Mouse (Mus musculus): ENCODE data around the gene Atg101. TPM values are rescaled to one million over a fixed set of nuclear protein-coding genes. Genes with fewer than 3 reads are reported as not detected.

Gene Atg101
- polyA plus RNA-seq, 1 experiment from 2014 or later: 80.1 TPM

DNA sequence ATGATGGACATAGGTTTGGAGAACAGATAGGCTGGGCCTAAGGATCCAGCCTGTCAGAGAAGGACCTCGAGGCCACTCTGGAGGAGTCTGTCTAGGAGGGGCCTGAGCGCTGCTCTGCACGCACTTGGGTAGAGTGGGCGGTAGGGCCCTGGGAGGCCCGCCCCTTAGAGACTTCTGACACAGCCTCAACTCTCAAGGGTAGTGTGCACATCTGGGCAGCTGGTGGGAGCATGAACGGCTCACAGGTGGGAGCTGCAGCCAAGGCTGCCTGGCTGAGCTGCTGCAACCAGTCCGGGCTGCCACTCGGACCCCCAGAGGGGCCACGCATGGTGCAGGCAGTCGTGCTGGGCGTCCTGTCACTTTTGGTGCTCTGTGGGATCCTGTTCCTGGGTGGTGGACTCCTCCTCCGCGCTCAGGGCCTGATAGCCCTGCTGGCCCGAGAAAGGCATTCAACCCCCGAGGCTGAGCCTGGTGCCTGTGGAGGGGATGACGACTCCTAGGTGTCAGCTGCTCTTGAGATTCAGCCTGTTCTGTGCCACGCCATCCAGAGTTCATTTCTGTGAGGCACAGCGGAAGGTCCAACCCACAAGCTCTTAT, 9.1 kb downstream of the Atg101 start, which contains the start of gene 6030408B16Rik:
6030408B16Rik (plus strand) TSS at position 188 of the 597 bp plus-strand sequence.
- peak; percentile 68 for ATAC-seq (replicated peaks; ENCODE audit: low FRiP score)
- peak within 1 kb of the TSS; percentile 91 for H3K27ac ChIP-seq

DNA sequence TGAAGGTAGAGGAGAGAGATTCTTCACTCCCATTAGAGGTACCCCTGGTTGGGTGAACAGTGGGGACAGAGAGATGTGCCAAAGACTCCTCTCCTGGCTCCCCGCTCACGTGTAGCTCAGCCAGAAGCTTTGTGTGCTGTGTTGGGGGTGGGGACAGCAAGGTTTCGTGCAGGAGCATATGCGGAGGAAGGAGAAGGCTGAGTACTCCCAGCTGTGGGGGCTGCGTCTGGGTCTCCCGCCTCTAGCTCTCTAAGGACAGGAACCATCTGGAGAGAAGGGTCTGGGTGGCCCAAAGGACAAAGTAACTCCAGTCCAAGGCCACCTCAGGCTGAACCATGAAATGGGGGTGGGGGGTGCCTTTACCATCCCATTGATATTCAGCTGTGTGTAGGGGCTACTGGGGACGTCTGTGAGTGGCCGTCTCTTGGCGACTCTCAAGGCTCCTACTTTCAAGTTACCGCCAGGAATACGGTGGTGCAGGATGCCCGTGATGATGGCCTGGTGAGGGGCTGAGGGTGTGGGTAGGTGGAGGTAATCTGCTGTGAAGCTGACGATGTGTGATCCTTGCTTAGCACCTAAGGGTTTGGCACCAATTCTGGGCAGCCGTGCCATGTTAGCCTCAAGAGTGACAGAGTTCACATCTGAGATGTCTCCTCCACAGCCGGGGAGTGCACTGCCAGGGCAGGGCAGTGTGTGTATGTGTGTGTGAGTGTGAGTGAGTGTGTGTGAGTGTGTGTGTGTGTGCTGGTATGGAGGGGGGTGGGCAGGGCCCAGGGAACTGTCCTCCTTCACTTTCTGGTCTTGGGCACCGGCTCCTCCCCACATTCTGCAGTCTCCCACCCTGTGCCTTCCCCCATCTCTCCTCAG, 10.2 kb downstream of the Atg101 start:
- WGBS: 23% methylated on average over 16 of the region's 16 CpGs
- peaks cover 53% of the 10 kb centered on the region for H3K4me1 ChIP-seq

More for the DNA sequence above, 9.1 kb downstream of the Atg101 start, which contains the start of gene 6030408B16Rik:
- Histone ChIP-seq H3K4me2 (peak within 1 kb of the TSS; percentile 57), H3K9ac (peak within 1 kb of the TSS; percentile 31), H3K9me3 (replicated peaks) (no peaks in the 10 kb centered on the region), H3K4me3 (replicated peaks) (peak within 1 kb of the TSS; percentile 35), H3K27me3 (no peaks in the 10 kb centered on the region), H3K36me3 (peaks cover 51% of the 10 kb centered on the region), H3K4me1 (peaks cover 44% of the 10 kb centered on the region)
- WGBS: 31% methylated on average over 18 of the region's 18 CpGs

GRCm38 (mm10) chr15:101295106-101295505, 11.0 kb downstream of the Atg101 start:
- Histone ChIP-seq H3K27me3 (no peaks in the 10 kb centered on the region), H3K4me2 (peak overlapping the region; percentile 57), H3K4me1 (peaks cover 55% of the 10 kb centered on the region), H3K4me3 (replicated peaks) (peak overlapping the region; percentile 35; the same call in 1 of the 2 replicates), H3K9me3 (replicated peaks) (no peaks in the 10 kb centered on the region), H3K9ac (no peak overlapping the region), H3K36me3 (peaks cover 31% of the 10 kb centered on the region), H3K27ac (peak overlapping the region; percentile 91)
- 52% methylated on average over 7 of the region's 7 CpGs for WGBS
- no peak for ATAC-seq (replicated peaks; ENCODE audit: low FRiP score)

More for the DNA sequence above, 10.2 kb downstream of the Atg101 start:
- ATAC-seq (replicated peaks; ENCODE audit: low FRiP score): peak; percentile 79
- H3K27me3 ChIP-seq: no peaks in the 10 kb centered on the region
- peak overlapping the region; percentile 91 for H3K27ac ChIP-seq
- no peaks in the 10 kb centered on the region for H3K9me3 ChIP-seq (replicated peaks)
- H3K36me3 ChIP-seq: peaks cover 40% of the 10 kb centered on the region
- H3K9ac ChIP-seq: peak overlapping the region; percentile 31
- H3K4me3 ChIP-seq (replicated peaks): peak overlapping the region; percentile 35
- peak overlapping the region; percentile 57 for H3K4me2 ChIP-seq

- 86% methylated on average over 10 of the region's 10 CpGs for WGBS
- Histone ChIP-seq H3K27ac (peak overlapping the region; percentile 91), H3K36me3 (peaks cover 26% of the 10 kb centered on the region), H3K4me2 (peak overlapping the region; percentile 57; the same call in 1 of the 2 replicates), H3K9ac (no peak overlapping the region), H3K27me3 (no peaks in the 10 kb centered on the region), H3K4me1 (peaks cover 55% of the 10 kb centered on the region), H3K9me3 (replicated peaks) (no peaks in the 10 kb centered on the region), H3K4me3 (replicated peaks) (no peak overlapping the region)
- no peak for ATAC-seq (replicated peaks; ENCODE audit: low FRiP score)
Observed at GRCm38 (mm10) chr15:101295616-101296015, 11.5 kb downstream of the Atg101 start.

DNA sequence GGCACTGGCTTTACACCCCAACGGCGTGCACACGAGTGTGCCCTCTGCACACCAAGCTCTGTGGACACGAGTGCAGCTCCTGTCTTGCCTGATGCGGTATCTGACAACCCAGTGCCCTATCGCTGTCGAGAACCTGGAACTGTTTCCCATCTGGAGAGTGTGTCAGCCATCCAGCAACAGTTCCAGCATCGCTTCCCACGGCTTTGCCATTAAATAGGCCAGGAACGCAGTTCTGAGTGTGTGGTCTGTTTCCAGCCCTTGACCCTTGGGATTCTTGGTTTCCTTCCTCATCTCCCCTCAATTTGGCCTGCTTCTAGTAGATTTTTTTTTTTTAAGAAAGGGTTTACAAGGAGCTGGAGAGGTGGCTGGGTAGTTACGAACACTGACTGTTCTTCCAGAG, 12.0 kb downstream of the Atg101 start:
- no peak overlapping the region for H3K4me2 ChIP-seq
- 74% methylated on average over 11 of the region's 11 CpGs for WGBS
- no peaks in the 10 kb centered on the region for H3K27me3 ChIP-seq
- no peak overlapping the region for H3K4me3 ChIP-seq (replicated peaks)
- H3K36me3 ChIP-seq: peaks cover 21% of the 10 kb centered on the region
- H3K27ac ChIP-seq: peak overlapping the region; percentile 91; the same call in 1 of the 2 replicates
- no peak overlapping the region for H3K9ac ChIP-seq
- ATAC-seq (replicated peaks; ENCODE audit: low FRiP score): no peak
- no peaks in the 10 kb centered on the region for H3K9me3 ChIP-seq (replicated peaks)
- peaks cover 55% of the 10 kb centered on the region for H3K4me1 ChIP-seq

DNA sequence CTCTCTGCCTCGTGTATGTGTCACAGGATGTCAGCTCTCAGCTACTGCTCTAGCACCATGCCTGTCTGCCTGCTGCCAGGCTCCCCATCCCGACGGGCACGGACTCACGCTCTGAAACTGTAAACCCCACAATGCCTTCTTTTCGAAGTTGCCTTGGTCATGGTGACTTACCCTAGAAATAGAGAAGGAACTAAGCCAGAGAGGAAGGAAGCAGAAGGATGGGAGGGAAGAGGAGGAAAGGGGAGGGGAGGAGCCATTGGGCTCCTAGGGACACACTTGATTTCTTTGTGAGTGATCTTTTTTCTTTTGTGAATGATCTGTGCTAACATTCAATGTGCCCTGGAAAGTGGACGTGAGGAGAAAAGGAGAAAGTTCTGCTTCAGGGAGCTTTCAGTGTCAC, 13.9 kb downstream of the Atg101 start:
- Histone ChIP-seq H3K9me3 (replicated peaks) (no peaks in the 10 kb centered on the region), H3K4me2 (0 out of 2 replicates have a peak overlapping the region, but pooled peaks have one; percentile 46), H3K27ac (0 out of 2 replicates have a peak overlapping the region, but pooled peaks have one; percentile 41), H3K9ac (no peak overlapping the region), H3K4me1 (peaks cover 47% of the 10 kb centered on the region), H3K27me3 (no peaks in the 10 kb centered on the region), H3K4me3 (replicated peaks) (no peak overlapping the region), H3K36me3 (peaks cover 8% of the 10 kb centered on the region; the same call in 1 of the 2 replicates)
- no peak for ATAC-seq (replicated peaks; ENCODE audit: low FRiP score)
- 29% methylated on average over 7 of the region's 7 CpGs for WGBS

GRCm38 (mm10) chr15:101298550-101298949, 14.5 kb downstream of the Atg101 start:
- Histone ChIP-seq H3K27me3 (no peaks in the 10 kb centered on the region), H3K4me3 (replicated peaks) (0 out of 2 replicates have a peak overlapping the region, but pooled peaks have one; percentile 8), H3K9ac (no peak overlapping the region), H3K9me3 (replicated peaks) (no peaks in the 10 kb centered on the region), H3K4me1 (peaks cover 41% of the 10 kb centered on the region), H3K36me3 (peaks cover 8% of the 10 kb centered on the region; the same call in 1 of the 2 replicates), H3K27ac (no peak overlapping the region), H3K4me2 (peak overlapping the region; percentile 46)
- 17% methylated on average over 7 of the region's 7 CpGs for WGBS
- ATAC-seq (replicated peaks; ENCODE audit: low FRiP score): no peak

DNA sequence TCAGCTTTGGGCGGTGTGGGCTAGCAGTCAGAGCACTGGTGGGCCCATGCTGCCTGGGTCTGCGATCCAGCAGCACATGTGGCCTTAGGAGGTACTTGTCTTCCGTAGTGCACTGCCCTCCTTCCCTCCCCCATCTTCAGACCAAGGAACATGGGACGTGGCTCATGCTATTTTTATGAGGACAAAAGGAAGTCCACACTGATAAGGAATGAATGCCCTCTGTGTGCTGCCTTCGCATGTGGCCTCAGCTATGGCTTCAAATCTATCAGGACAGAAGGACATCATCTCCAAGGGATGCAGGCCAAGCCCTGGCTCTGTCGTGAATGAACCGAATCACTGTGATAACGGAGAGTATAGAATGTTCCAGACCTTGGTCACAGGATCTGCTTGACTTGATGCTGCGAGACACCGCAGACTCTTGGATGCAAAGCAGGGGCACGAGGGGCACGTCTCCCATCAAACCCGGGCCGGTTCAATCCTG, 15.4 kb downstream of the Atg101 start:
- ATAC-seq (replicated peaks; ENCODE audit: low FRiP score): no peak
- no peak overlapping the region for H3K27ac ChIP-seq
- WGBS: 70% methylated on average over 14 of the region's 14 CpGs

DNA sequence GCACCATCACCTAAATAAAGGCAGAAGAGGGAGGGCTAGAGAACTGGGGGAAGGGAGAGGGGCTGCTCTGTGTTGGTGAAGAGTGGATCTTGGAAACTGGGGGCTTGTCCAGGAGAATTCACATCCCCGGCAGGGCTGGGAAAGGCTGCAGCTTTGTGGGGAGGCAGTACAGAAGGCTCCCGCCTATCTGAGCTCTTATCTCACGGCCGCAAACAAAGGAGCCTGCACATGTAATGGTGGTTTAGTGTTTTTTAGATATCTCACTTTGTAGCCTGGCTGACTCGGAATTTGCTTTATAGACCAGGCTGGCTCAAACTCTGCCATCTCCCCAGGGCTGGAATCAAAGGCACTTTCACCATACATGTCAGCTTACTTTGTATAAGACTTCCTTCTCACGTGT, 16.1 kb downstream of the Atg101 start:
- no peaks in the 10 kb centered on the region for H3K27me3 ChIP-seq
- 75% methylated on average over 6 of the region's 6 CpGs for WGBS
- no peak for ATAC-seq (replicated peaks; ENCODE audit: low FRiP score)

More for the DNA sequence above, 15.4 kb downstream of the Atg101 start:
- Histone ChIP-seq H3K9me3 (replicated peaks) (no peaks in the 10 kb centered on the region), H3K4me3 (replicated peaks) (no peak overlapping the region), H3K4me2 (no peak overlapping the region), H3K27me3 (no peaks in the 10 kb centered on the region), H3K36me3 (peaks cover 8% of the 10 kb centered on the region; the same call in 1 of the 2 replicates), H3K4me1 (peaks cover 31% of the 10 kb centered on the region), H3K9ac (no peak overlapping the region)

GRCm38 (mm10) chr15:101302201-101302600, 18.1 kb downstream of the Atg101 start:
- no peaks in the 10 kb centered on the region for H3K9me3 ChIP-seq (replicated peaks)
- WGBS: 78% methylated on average over 3 of the region's 3 CpGs
- no peak for ATAC-seq (replicated peaks; ENCODE audit: low FRiP score)
- H3K4me2 ChIP-seq: no peak overlapping the region
- H3K4me1 ChIP-seq: peaks cover 15% of the 10 kb centered on the region
- 0 out of 2 replicates have a peak, but pooled peaks cover 1% of the 10 kb centered on the region for H3K36me3 ChIP-seq
- no peak overlapping the region for H3K27ac ChIP-seq
- no peaks in the 10 kb centered on the region for H3K27me3 ChIP-seq
- H3K9ac ChIP-seq: no peak overlapping the region
- no peak overlapping the region for H3K4me3 ChIP-seq (replicated peaks)

More for the DNA sequence above, 16.1 kb downstream of the Atg101 start:
- Histone ChIP-seq H3K27ac (no peak overlapping the region), H3K4me1 (peaks cover 25% of the 10 kb centered on the region), H3K9me3 (replicated peaks) (no peaks in the 10 kb centered on the region), H3K9ac (no peak overlapping the region), H3K4me2 (no peak overlapping the region), H3K4me3 (replicated peaks) (no peak overlapping the region), H3K36me3 (peaks cover 8% of the 10 kb centered on the region; the same call in 1 of the 2 replicates)

DNA sequence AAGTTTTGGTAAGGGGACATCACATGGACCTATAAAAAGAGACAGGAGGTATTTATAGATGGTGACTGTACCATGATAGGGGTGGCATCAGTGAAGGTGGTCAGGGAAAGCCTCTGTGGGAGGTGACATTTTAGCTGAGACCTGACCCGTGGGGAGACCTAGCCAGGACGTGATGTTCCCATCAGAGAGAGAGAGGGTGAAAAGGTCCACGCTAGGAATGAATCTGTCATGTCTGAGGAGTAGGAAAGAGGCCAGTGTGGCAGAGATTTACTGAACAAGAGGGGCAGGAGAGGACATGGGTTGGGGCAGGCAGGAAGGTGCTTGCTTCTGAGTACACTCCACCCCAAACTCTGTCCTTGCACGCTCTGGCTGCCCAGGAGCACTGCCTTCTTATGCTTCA, 19.8 kb downstream of the Atg101 start:
- H3K4me2 ChIP-seq: no peak overlapping the region
- H3K27ac ChIP-seq: no peak overlapping the region
- H3K9ac ChIP-seq: no peak overlapping the region
- H3K4me1 ChIP-seq: peaks cover 17% of the 10 kb centered on the region
- no peaks in the 10 kb centered on the region for H3K36me3 ChIP-seq
- H3K4me3 ChIP-seq (replicated peaks): no peak overlapping the region
- WGBS: 66% methylated on average over 4 of the region's 4 CpGs
- H3K9me3 ChIP-seq (replicated peaks): no peaks in the 10 kb centered on the region
- H3K27me3 ChIP-seq: no peaks in the 10 kb centered on the region
- no peak for ATAC-seq (replicated peaks; ENCODE audit: low FRiP score)

DNA sequence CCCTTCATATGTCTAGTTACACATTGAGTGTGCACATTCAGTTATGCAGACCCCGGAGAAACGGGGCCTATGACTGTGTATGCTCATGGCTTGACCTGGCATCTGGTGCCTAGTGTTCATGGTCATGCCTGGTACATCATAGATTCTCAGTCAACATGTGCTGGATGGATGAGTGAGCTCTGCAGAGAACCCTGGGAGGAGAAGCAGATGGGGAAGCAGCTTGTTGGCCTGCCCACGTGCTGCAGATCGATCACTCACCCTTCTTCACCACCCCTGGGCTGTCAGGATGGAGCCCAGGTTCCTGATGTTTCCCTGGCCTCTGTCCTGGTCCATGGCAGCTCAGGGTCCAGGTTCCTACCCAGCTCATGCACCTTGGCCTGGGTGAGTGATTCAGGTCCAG, 22.4 kb downstream of the Atg101 start:
- no peak for ATAC-seq (replicated peaks; ENCODE audit: low FRiP score)
- H3K27ac ChIP-seq: no peak overlapping the region
- H3K9me3 ChIP-seq (replicated peaks): no peaks in the 10 kb centered on the region
- no peak overlapping the region for H3K4me3 ChIP-seq (replicated peaks)
- H3K4me2 ChIP-seq: no peak overlapping the region
- H3K36me3 ChIP-seq: no peaks in the 10 kb centered on the region
- peaks cover 24% of the 10 kb centered on the region for H3K4me1 ChIP-seq
- H3K9ac ChIP-seq: no peak overlapping the region
- WGBS: 93% methylated on average over 4 of the region's 4 CpGs
- no peaks in the 10 kb centered on the region for H3K27me3 ChIP-seq
